ENCODE assay signal across 20 mouse cellular contexts in genomic region chr5:100734535-100734934, GRCm38 (mm10).
"Had no signal": no experiment of that assay in that cellular context is flagged by ENCODE, and none has a peak within 500 bp of the region (broad histone marks: within the 10 kb centered on the region; RNA-seq: fewer than 3 reads in every experiment).

No protein-coding gene starts in this region.

- H3K36me3 ChIP-seq: intestine, embryonic 15.5 days; lung, embryonic 15.5 days; midbrain, embryonic 12.5 days; midbrain, embryonic 15.5 days; neural tube, embryonic 12.5 days; neural tube, embryonic 15.5 days had no signal

- H3K9ac ChIP-seq: intestine, embryonic 15.5 days; lung, embryonic 15.5 days; midbrain, embryonic 12.5 days; midbrain, embryonic 15.5 days; neural tube, embryonic 12.5 days; neural tube, embryonic 15.5 days had no signal

- H3K4me1 ChIP-seq: intestine, embryonic 15.5 days; lung, embryonic 15.5 days; midbrain, embryonic 12.5 days; midbrain, embryonic 15.5 days; neural tube, embryonic 12.5 days; neural tube, embryonic 15.5 days had no signal

- H3K27ac ChIP-seq: intestine, embryonic 15.5 days; kidney, postnatal 0 days; layer of hippocampus, adult 2 months; left cerebral cortex, adult 2 months; lung, embryonic 15.5 days; midbrain, embryonic 12.5 days; midbrain, embryonic 15.5 days; neural tube, embryonic 12.5 days; neural tube, embryonic 15.5 days had no signal

- DNase-seq: kidney, adult 18-20 months; kidney, adult 9 months; kidney, postnatal 25 days; layer of hippocampus, adult 9-11 months; layer of hippocampus, postnatal 36 days; lung, adult 18-20 months; lung, postnatal 10 days; lung, postnatal 36 days; retina, postnatal 1 day; right cerebral cortex, postnatal 25 days; thymus, adult 18-20 months had no signal

- H3K9me3 ChIP-seq: intestine, embryonic 15.5 days; lung, embryonic 15.5 days; midbrain, embryonic 15.5 days; neural tube, embryonic 15.5 days had no signal

- ATAC-seq: intestine, embryonic 15.5 days; midbrain, embryonic 15.5 days had no signal

- H3K4me2 ChIP-seq: intestine, embryonic 15.5 days; lung, embryonic 15.5 days; midbrain, embryonic 12.5 days; midbrain, embryonic 15.5 days; neural tube, embryonic 12.5 days; neural tube, embryonic 15.5 days had no signal

- H3K27me3 ChIP-seq: intestine, embryonic 15.5 days; lung, embryonic 15.5 days; midbrain, embryonic 12.5 days; midbrain, embryonic 15.5 days; neural tube, embryonic 12.5 days; neural tube, embryonic 15.5 days had no signal

- H3K4me3 ChIP-seq: intestine, embryonic 15.5 days; layer of hippocampus, adult 2 months; left cerebral cortex, adult 2 months; lung, embryonic 15.5 days; midbrain, embryonic 12.5 days; midbrain, embryonic 15.5 days; neural tube, embryonic 12.5 days; neural tube, embryonic 15.5 days had no signal
